Mouse (Mus musculus): ENCODE data around the gene Fam173a.
"Not testable (repeated sequence)": the region's sequence is repeated elsewhere in the genome, so short reads cannot be mapped to it uniquely, and the experiment has no call there.

Fam173a gene

GRCm38 (mm10) chr17:25828223-25828594 lies 35.5 kb upstream of the Fam173a start:
- no peak for DNase-seq

- no peak for DNase-seq
These were observed 35.0 kb upstream of the Fam173a start for GRCm38 (mm10) chr17:25827546-25828222.

- no peak for DNase-seq
These were observed 34.3 kb upstream of the Fam173a start for GRCm38 (mm10) chr17:25827011-25827410.

DNA sequence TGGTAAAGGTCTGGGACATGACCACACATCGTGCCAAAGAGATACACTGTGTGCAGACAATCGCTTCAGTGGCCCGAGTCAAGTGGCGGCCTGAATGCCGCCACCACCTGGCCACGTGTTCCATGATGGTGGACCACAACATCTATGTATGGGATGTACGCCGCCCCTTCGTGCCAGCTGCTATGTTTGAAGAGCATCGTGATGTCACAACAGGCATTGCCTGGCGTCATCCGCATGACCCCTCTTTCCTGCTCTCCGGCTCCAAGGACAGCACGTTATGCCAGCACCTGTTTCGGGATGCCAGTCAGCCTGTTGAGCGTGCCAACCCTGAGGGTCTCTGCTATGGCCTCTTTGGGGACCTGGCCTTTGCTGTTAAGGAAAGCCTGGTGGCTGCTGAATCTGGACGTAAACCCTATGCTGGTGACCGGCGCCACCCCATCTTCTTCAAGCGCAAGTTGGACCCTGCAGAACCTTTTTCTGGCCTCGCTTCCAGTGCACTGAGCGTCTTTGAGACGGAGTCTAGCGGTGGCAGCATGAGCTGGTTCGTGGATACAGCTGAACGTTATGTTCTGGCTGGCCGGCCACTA lies 33.4 kb upstream of the Fam173a start:
- no peak for DNase-seq

DNA sequence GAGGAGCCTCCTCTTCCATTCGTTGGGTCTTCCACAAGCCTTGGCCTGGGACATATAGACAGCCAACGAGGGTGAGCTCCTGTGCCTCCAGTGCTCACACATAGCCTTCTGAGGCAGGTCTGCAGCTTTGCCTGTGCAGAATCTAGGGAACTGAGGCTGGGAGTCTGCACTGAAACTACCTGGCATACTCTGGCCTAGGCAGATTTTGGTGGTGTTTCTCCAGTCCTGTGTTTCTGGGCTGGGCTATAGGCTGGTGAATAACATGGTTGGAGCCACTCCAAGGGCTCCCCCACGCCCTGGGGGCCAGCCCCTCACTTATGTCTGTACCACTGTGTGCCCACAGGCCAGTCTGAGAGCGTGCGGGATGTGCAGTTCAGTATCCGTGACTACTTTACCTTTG lies 32.6 kb upstream of the Fam173a start:
- DNase-seq = no peak

DNA sequence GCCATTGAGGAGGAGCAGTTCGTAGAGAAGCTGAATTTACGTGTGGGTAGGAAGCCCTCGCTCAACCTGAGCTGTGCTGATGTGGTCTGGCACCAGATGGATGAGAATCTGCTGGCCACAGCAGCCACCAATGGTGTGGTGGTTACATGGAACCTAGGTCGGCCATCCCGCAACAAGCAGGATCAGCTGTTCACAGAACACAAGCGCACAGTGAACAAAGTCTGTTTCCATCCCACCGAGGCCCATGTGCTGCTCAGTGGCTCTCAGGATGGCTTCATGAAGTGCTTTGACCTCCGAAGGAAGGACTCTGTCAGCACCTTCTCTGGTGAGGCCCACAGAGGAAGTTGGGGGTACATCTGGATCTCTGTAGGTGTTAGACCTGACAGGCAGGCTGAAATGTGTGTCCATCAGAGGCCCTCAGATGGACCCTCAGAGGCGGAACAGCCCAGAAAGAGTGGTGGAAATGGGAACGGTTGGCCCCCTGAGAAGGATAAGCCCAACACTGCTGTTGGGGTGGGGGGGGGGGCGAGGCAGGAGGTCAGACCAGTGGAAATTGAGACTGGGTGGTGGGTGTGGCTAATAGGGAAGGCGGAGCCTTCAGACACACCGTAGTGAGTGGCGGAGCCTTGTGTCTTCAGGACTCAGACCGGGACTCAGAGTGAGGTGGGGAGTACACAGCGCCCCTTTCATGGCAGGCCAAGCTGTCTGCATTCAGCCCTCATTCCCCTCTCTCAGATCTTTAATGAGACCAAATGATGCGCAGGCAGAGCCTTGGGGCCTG lies 31.9 kb upstream of the Fam173a start:
- no peak for DNase-seq

DNA sequence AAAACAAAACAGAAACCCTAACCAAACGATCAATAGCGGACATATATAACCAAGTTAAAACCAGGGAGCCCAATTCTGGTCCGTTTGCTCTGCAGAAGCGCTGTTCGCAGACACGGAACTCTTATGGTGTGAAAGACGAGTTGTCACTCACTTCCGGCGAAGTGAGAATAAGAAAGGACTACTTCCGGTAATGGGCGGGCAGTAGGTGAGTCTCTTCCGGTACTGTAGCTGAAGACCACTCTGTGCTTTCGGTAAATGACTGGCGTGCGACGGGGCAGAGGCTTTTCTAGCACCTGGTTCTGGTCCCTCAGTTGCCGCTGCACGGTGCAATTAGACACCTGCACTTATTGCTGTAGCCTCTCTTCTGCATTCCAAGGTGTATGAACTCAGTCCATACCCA lies 30.8 kb upstream of the Fam173a start, which contains the start of gene Wdr24:
TSS of gene Wdr24 (plus strand) at position 176 of the 400 bp plus-strand sequence.
- DNase-seq = peak; percentile 86

DNA sequence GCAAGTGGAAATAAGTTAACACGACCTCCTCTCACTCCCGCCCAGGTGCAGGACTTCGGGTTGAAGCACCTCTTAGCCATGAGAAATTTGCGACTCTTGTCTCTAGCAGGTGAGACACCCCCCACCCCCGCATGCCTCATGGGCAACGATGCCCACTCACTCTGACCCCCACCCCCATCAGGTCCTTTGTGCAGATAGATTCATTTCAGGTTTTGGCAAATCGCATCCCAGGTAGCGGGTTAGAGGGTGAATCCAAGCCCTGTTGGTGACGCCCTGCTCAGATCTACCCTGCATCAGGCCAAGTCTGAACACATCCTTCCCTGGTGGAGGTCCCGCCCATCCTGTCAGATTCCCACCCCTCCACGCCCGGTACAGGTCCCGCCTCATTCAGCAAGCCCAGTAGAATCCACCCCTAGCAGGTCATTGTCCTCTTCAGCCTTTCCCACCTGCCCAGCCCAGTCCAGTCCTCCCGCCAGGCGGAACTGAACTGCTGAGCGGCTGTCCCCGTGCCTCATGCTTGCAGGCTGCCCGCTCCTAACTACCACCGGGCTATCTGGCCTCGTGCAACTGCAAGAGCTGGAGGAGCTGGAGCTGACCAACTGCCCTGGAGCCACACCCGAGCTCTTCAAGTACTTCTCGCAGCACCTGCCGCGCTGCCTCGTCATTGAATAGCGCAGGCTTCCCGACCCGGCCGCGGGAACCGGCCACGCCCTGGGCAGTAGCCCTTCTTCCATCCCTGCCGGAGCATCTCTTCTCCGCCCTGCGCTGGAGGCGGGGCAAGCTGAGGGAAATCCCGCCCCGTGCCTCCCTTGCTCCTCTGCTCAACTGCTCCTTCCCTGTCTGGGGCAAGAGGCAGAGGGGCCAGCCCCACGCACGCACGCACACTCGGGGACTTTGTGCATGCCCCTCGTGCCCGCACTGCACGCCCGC lies 26.4 kb upstream of the Fam173a start:
- no peak for DNase-seq

DNA sequence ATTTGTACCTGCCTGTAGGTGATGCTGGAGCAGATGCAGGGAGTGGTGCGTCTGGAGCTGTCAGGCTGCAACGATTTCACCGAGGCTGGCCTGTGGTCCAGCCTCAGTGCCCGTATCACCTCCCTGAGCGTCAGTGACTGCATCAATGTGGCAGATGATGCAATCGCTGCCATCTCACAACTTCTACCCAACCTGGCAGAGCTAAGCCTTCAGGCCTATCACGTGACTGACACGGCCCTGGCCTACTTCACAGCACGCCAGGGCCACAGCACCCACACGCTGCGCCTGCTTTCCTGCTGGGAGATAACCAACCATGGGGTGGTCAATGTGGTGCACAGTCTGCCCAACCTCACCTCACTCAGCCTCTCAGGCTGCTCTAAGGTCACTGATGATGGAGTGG lies 25.0 kb upstream of the Fam173a start:
- DNase-seq = no peak

DNA sequence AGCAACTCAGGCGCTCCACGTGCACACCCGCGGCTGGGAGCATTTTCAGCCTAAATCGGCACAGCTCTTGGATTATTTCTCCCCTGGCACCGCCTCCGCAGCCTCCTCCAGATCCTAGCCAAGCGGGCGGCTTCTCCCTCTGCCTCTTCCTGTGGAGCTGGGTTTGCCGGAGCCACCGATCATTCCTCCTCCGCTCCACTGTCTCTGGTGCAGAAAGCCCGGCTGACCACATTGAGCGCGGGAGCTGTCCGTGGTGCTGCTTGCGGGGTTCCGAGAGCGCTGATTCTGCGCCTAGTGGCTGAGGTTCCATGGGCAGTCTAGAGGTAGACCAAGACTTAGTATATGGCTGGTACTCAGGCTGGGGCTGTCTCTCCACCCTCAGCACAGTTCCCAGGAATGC lies 20.8 kb upstream of the Fam173a start:
- peak; percentile 85 for DNase-seq

GRCm38 (mm10) chr17:25810890-25811289 lies 18.2 kb upstream of the Fam173a start:
- no peak for DNase-seq

DNA sequence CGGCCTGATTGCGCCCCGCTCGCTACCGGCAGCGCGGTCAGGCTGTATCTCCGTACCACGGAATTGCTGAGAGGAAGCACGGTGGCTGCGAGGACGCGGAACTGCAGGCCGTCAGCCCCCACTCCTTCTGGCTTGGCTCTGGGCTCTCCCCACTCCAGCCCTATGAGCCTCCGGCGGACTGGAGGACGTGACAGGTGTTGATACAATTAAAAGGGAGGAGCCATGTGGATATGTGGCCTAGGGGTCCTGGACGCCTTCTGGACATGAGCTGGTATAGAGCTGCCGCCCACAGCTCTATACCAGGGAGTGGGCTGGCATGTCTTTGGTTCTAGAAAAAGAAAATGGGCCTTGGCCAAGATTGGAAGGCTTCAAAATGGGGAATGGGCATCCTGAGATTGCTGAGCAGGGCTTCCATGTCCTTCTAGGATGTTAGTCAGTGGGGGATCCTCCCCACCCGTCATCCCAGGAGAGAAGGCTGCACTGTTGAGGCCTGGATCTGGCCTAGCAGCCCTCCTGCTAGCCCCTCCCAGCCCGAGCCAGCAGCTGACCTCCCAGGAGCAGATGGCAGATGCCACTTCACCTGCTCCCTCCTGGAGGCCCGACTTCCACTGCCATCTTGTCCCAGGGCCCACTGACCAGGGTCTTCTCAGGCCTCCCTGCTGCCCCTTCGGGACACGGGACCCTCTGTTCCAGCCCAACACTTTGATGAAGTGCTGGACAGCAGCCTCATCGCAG lies 17.1 kb upstream of the Fam173a start:
- DNase-seq = no peak

- DNase-seq = peak; percentile 64
These were observed 16.3 kb upstream of the Fam173a start, which contains the start of gene Fbxl16 for GRCm38 (mm10) chr17:25808789-25809605. TSS of gene Fbxl16 (plus strand) at chr17:25809085.

DNA sequence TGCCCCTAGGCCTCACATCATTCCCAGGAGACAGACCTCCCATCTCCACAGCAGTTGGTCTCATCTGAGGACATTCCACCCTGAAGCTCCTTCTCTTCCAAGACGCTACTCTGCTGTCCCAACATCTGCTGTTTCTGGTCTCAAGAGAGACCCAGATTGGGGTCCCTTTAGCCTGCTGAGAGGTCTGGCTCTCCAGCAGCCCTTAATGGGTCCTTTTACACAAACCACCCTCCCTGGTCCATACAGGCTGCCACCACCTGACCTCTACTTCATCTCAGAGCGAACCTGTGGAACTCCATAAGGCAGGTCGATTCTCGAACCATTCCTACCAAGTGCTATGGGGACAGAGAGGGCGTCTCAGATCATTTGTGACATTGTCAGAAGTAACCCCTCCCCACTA lies 15.3 kb upstream of the Fam173a start:
- no peak for DNase-seq

GRCm38 (mm10) chr17:25807452-25807851 lies 14.8 kb upstream of the Fam173a start:
- DNase-seq = not testable (repeated sequence)

DNA sequence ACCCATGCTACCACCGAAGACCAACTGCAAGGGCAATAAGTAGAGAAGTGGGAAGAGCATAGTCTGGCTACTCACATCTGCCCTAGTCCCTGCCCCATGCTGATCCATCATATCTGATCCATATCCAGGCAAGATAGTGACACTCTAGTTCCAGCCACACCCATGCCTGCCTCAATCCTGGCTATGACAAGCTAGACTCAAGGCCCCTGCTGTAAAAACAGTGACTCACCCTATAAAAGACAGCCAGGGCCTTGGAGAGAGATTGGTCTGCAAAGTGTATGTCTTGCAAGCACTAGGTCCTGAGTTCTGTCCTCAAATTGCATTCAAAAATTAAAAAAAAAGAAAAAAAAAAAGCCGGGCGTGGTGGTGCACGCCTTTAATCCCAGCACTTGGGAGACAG lies 13.8 kb upstream of the Fam173a start:
- DNase-seq = no peak

DNA sequence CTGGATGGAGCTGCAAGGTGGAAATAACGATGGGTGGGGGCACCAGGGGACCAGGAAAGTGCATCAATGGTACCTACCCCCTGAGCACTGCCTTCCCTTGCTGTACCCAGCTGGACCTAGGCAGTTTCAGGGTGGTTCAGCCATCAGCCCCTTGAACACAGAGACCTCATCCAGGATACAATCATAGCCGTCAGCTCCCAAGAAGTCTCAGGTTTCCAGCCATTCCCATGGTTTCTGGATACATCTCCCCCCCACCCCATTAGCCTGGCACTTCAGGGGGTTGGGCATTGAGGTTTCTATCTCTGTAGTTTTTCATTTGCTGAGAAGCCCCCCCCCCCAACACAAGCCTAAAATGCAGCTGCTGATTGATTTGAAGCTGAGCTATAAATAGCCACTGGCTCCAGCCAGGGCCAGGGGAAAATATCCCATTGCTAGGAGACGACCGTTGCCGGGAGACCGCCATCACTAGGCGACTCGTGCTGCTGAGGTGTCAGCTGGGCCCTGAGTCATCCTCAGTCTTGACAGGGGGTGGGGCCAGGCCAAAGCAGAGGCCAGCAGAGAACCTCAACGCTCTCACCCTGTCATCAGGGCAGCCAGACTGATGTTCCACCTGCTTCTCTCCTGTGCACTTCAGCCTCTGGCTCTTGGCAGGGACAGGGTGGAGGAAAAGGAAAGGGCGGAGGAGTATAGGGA lies 10.3 kb upstream of the Fam173a start:
- DNase-seq = no peak

- peak; percentile 90 for DNase-seq
These were observed 8.3 kb upstream of the Fam173a start for GRCm38 (mm10) chr17:25801029-25801428.

- peak; percentile 85 for DNase-seq
These were observed 4.3 kb upstream of the Fam173a start, which contains the start of gene Metrn for GRCm38 (mm10) chr17:25796951-25797369. TSS of gene Metrn (minus strand) at chr17:25797136.

GRCm38 (mm10) chr17:25796211-25796771 lies 3.6 kb upstream of the Fam173a start:
- DNase-seq = no peak

Data from kidney, adult 9 months (tissue).